Mouse (Mus musculus) kidney, postnatal 0 days (tissue): ENCODE results near the gene Tardbp. TPM values are rescaled to one million over a fixed set of nuclear protein-coding genes. Genes with fewer than 3 reads are reported as not detected.

Experiments used
- ATAC-seq: fragments of 200-750 bp; cut with Nextera tagmentation; replicated peaks from 2 replicates; pipeline ENCODE4 v1.8.0; 2017; ENCODE audit warnings: low read depth, moderate number of reproducible peaks, moderate TSS enrichment, moderate library complexity; ENCODE audit not compliant: low FRiP score
- DNase-seq: peaks from one replicate; pipeline ENCODE4 v3.0.0-alpha.2; 2016; ENCODE audit warnings: low spot score
- H3K27ac ChIP-seq: fragments of 300-500 bp; sonication (generic); 2 replicates; pipeline ENCODE4 v1.5.1; 2014; ENCODE audit warnings: mild to moderate bottlenecking
- H3K27me3 ChIP-seq: fragments of 300-500 bp; sonication (generic); 2 replicates; pipeline ENCODE4 v1.6.1; 2014; ENCODE audit warnings: low read length, mixed read lengths; ENCODE audit not compliant: insufficient read depth
- H3K36me3 ChIP-seq: fragments of 300-500 bp; sonication (generic); 2 replicates; pipeline ENCODE4 v1.6.1; 2014; ENCODE audit warnings: low read length, mixed read lengths; ENCODE audit not compliant: insufficient read depth
- H3K4me1 ChIP-seq: fragments of 300-500 bp; sonication (generic); replicated peaks from 2 replicates; pipeline ENCODE4 v1.6.1; 2014; ENCODE audit warnings: antibody characterized with exemption, low read length, mixed read lengths; ENCODE audit not compliant: insufficient read depth
- H3K4me2 ChIP-seq: fragments of 300-500 bp; sonication (generic); 2 replicates; pipeline ENCODE4 v1.6.1; 2014; ENCODE audit warnings: mild to moderate bottlenecking, low read length, moderate library complexity, mixed read lengths
- H3K4me3 ChIP-seq: fragments of 300-500 bp; sonication (generic); replicated peaks from 2 replicates; pipeline ENCODE4 v1.5.1; 2014; ENCODE audit warnings: low read depth, low read length
- H3K9ac ChIP-seq: fragments of 300-500 bp; sonication (generic); 2 replicates; pipeline ENCODE4 v1.6.1; 2014; ENCODE audit warnings: low read depth, low read length
- H3K9me3 ChIP-seq: fragments of 300-500 bp; sonication (generic); replicated peaks from 2 replicates; pipeline ENCODE4 v1.6.1; 2016; ENCODE audit warnings: low read length, inconsistent platforms, mixed read lengths
- CTCF ChIP-seq: IDR thresholded peaks from 2 replicates; pipeline ENCODE4 v1.5.1; 2016; ENCODE audit warnings: antibody characterized with exemption, low read depth, mild to moderate bottlenecking, moderate library complexity
- WGBS: fragments of 180-500 bp; shearing (Covaris S2); extraction: QIAGEN DNeasy Blood & Tissue Kit; methylation state at CpG from one replicate; pipeline ENCODE4 v1.1.7; 2014; 5-methylcytosine and 5-hydroxymethylcytosine counted together
- polyA plus RNA-seq: library from polyadenylated mRNA; unstranded; fragments of >200 nt; fragmentation: Nextera tagmentation; extraction: Ambion mirVana; gene quantifications from 2 replicates; pipeline ENCODE4 v1.2.1, GENCODE M21; 2015

The Tardbp gene
- polyA plus RNA-seq, 1 experiment from 2014 or later = 241 TPM

DNA sequence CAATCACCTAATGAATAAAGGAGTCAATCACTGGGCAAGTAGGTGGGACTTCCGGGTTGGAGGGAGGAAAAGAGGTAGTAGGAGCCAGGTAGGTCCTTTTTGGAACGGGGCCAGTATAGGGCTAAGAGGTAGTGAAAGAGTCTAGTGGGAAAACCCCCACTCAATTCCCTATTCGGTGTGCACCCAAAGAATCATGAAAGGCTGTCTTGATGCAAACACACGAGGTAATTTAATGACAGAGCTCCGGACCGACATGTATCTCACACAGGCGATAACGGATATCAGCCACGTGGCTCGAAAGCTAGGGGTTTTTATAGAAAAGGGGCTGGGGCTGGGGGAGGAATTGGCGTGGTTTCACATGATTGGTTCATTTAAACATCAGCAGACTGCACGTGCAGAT, 28.0 kb downstream of the Tardbp start:
- Histone ChIP-seq H3K36me3 (peaks cover 28% of the 10 kb centered on the region), H3K4me3 (no peak overlapping the region), H3K27me3 (no peaks in the 10 kb centered on the region), H3K4me2 (no peak overlapping the region), H3K9me3 (no peaks in the 10 kb centered on the region), H3K4me1 (no peaks in the 10 kb centered on the region), H3K27ac (no peak overlapping the region), H3K9ac (no peak overlapping the region)
- TF ChIP-seq CTCF = no peak
- no peak for ATAC-seq
- 94% methylated on average over 12 of the region's 12 CpGs for WGBS
- DNase-seq = no peak

DNA sequence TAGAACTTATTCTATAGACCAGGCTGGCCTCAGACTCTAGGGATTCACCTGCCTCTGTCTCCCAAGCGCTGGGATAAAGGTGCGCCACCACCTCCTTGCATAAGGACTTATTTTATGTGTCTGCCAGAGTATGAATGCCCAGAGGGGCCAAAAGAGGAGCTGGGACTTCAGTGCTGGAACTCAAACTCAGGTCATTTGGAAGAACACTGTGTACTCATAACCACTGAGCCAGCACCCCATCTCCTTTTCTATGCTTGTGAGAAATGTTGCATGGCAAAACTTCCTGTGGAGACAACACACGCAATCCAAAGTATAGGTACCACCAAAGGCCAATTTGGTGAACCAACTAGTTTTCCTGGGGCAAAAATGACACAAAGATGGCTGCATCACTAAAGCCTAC, 30.1 kb downstream of the Tardbp start:
- Histone ChIP-seq H3K4me3 (no peak overlapping the region), H3K27ac (no peak overlapping the region), H3K9me3 (no peaks in the 10 kb centered on the region), H3K9ac (no peak overlapping the region), H3K27me3 (no peaks in the 10 kb centered on the region), H3K4me2 (no peak overlapping the region), H3K4me1 (0 out of 2 replicates have a peak, but pooled peaks cover 2% of the 10 kb centered on the region), H3K36me3 (peaks cover 33% of the 10 kb centered on the region)
- no peak for TF ChIP-seq CTCF
- WGBS = 96% methylated on average over 3 of the region's 3 CpGs
- ATAC-seq = no peak
- no peak for DNase-seq

- Histone ChIP-seq H3K27me3 (no peaks in the 10 kb centered on the region), H3K9me3 (no peaks in the 10 kb centered on the region), H3K36me3 (peaks cover 33% of the 10 kb centered on the region), H3K4me3 (no peak overlapping the region), H3K4me2 (no peak overlapping the region), H3K9ac (no peak overlapping the region), H3K4me1 (0 out of 2 replicates have a peak, but pooled peaks cover 2% of the 10 kb centered on the region), H3K27ac (no peak overlapping the region)
- no peak for TF ChIP-seq CTCF
- WGBS = 87% methylated on average over 6 of the region's 6 CpGs
- no peak for ATAC-seq
- DNase-seq = no peak
These were observed 30.9 kb downstream of the Tardbp start for GRCm38 (mm10) chr4:148595916-148596315.

GRCm38 (mm10) chr4:148593996-148594395, 32.8 kb downstream of the Tardbp start:
- WGBS = 92% methylated on average over 11 of the region's 11 CpGs
- no peaks in the 10 kb centered on the region for H3K27me3 ChIP-seq
- H3K36me3 ChIP-seq = peaks cover 33% of the 10 kb centered on the region
- H3K4me2 ChIP-seq = no peak overlapping the region
- 0 out of 2 replicates have a peak, but pooled peaks cover 7% of the 10 kb centered on the region for H3K4me1 ChIP-seq
- DNase-seq (no peak), ATAC-seq (no peak)
- no peak for TF ChIP-seq CTCF
- no peaks in the 10 kb centered on the region for H3K9me3 ChIP-seq
- no peak overlapping the region for H3K9ac ChIP-seq
- H3K27ac ChIP-seq = no peak overlapping the region
- no peak overlapping the region for H3K4me3 ChIP-seq

DNA sequence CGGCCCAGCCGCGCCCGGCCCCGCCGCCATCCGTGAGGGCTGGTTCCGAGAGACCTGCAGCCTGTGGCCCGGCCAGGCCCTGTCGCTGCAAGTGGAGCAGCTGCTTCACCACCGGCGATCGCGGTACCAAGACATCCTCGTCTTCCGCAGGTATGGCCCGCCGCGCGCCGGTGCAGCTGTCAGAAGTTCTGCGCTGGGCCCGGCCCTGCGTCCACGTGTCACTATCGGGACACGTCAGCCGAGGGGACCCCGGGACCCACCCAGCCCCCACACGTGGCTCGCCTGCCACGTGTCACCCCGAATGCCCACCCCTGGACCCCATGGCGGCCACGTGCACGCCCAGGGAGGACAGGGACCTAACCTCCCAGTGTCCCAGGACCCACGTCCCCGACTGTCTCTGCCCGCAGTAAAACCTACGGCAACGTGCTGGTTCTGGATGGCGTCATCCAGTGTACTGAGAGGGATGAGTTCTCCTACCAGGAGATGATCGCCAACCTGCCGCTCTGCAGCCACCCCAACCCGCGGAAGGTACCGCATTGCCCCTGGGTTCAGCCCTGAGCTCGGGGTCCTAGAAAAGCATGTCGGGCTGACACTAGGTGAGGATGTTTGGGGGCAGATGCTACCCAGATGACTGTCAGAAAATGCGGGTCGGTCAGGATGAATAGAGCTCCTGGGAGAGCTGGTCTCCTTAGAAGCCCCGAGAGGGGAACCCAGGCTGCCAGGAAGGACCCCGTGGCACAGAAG, 35.0 kb downstream of the Tardbp start:
- Histone ChIP-seq H3K4me2 (peak overlapping the region; percentile 88), H3K4me3 (peak overlapping the region; percentile 88), H3K4me1 (0 out of 2 replicates have a peak, but pooled peaks cover 7% of the 10 kb centered on the region), H3K27me3 (no peaks in the 10 kb centered on the region; the same call in 1 of the 2 replicates), H3K36me3 (peaks cover 24% of the 10 kb centered on the region), H3K9ac (peak overlapping the region; percentile 69), H3K27ac (no peak overlapping the region), H3K9me3 (no peaks in the 10 kb centered on the region)
- no peak for TF ChIP-seq CTCF
- ATAC-seq = no peak; the same call in none of the 2 replicates
- DNase-seq = no peak
- WGBS = under 1% methylated on average over 52 of the region's 53 CpGs

- peak; percentile 99 for DNase-seq
- Histone ChIP-seq H3K9me3 (no peaks in the 10 kb centered on the region), H3K36me3 (peaks cover 24% of the 10 kb centered on the region), H3K9ac (peak within 1 kb of the TSS; percentile 69), H3K4me1 (0 out of 2 replicates have a peak, but pooled peaks cover 7% of the 10 kb centered on the region), H3K4me3 (peak within 1 kb of the TSS; percentile 88), H3K27me3 (no peaks in the 10 kb centered on the region; the same call in 1 of the 2 replicates), H3K27ac (peak within 1 kb of the TSS; percentile 36; the same call in 1 of the 2 replicates), H3K4me2 (peak within 1 kb of the TSS; percentile 88)
- WGBS = under 1% methylated on average over 48 of the region's 50 CpGs
- ATAC-seq = peak; percentile 99
- no peak for TF ChIP-seq CTCF
These were observed 35.6 kb downstream of the Tardbp start, which contains the start of gene Srm for GRCm38 (mm10) chr4:148591171-148591630. Srm (plus strand) TSS chr4:148591503.
